Mouse (Mus musculus) MEL (cell line): Measurements from ENCODE around the gene 2210016F16Rik.

Source experiments
- CTCF ChIP-seq, 3 experiments: IDR thresholded peaks in 2 of 3; conservative IDR thresholded peaks in 1 of 3; 2 replicates each; pipeline ENCODE4 v1.5.1; 2011 to 2012; ENCODE audit warnings: low read length in 3 of 3, low read depth in 2 of 3, mild to moderate bottlenecking in 2 of 3, improper control_type of control experiment in 1 of 3, inconsistent platforms in 1 of 3, mixed read lengths in 1 of 3, moderate library complexity in 1 of 3; ENCODE audit not compliant: control insufficient read depth in 1 of 3, insufficient read depth in 1 of 3, poor library complexity in 1 of 3, severe bottlenecking in 1 of 3
- MXI1 ChIP-seq: IDR thresholded peaks from 2 replicates; pipeline ENCODE4 v1.6.1; 2011; ENCODE audit warnings: mild to moderate bottlenecking, low read depth, low read length, improper control_type of control experiment
- POLR2A ChIP-seq, 2 experiments: IDR thresholded peaks; 2 replicates each; pipeline ENCODE4 v1.6.1; 2011 to 2012; ENCODE audit warnings: low read length in 2 of 2, mild to moderate bottlenecking in 2 of 2, control low read depth in 1 of 2, improper control_type of control experiment in 1 of 2, low read depth in 1 of 2, moderate library complexity in 1 of 2; ENCODE audit not compliant: control insufficient read depth in 1 of 2, insufficient read depth in 1 of 2, poor library complexity in 1 of 2
- TCF12 ChIP-seq: IDR thresholded peaks from 2 replicates; pipeline ENCODE4 v1.6.1; 2014; ENCODE audit warnings: low read depth, mild to moderate bottlenecking, inconsistent platforms, low read length, improper control_type of control experiment, moderate library complexity

DNA sequence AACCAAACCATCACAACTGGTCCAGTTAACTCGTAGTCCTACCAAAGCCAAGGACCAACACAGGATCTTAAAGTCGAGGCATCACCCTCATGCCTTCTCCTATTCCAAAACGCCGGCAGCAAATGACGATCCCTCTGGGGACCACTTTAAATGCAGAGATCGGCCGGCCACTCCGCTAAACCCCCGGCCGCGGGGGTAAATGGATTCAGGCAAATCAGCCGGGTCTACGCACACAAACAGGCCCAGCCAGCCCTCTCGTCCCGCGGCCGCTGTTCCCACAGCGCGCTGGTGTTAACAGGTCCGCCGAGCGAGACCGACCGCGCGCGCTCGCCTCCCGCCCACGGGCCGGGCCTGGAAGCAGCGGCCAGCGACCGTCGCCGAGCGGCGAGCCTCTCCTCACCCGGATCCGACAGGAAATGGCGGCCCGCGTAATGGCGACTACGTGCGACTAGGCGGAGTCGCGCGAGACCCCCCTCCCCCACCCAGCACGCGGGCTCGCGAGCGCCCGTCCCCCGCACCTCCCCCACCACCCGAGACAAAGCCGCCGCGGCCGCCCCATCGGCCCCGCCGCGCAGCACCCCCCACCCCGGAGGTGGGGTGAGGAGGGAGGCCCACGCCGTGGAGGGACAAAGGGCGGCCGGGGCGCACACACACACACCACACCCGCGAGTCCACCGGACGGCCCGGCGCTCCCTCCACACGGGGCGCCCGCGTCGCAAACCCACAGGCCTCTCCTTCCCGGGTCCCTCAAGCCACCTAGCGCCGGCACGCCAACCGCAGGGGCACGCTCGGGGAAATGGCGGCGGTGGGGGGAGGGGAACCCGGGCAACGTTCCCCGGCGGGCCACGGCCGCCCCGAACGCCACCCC lies 16.3 kb upstream of the 2210016F16Rik start:
- TF ChIP-seq MXI1 (peak; percentile 21; the same call in 1 of the 2 replicates), TCF12 (no peak), CTCF (IDR thresholded peaks at IDR 0.05 in 2 of 3, conservative IDR thresholded peaks at IDR 0.05 in 1 of 3; ENCODE audit: control insufficient read depth in 1 of 3, insufficient read depth in 1 of 3, low read depth in 2 of 3, low read length in 3 of 3, poor library complexity in 1 of 3, severe bottlenecking in 1 of 3) (no peak), POLR2A (IDR thresholded peaks at IDR 0.05; ENCODE audit: control insufficient read depth in 1 of 2, insufficient read depth in 1 of 2, low read depth in 1 of 2, low read length in 2 of 2, poor library complexity in 1 of 2) (no peak)
